Mouse (Mus musculus): ENCODE measurements around the gene Mis18a. TPM values are rescaled to one million over a fixed set of nuclear protein-coding genes. Genes with fewer than 3 reads are reported as not detected.

Mis18a gene
- total and polyA plus RNA-seq, 3 experiments = 2.8 to 3.9 (median 3.7) TPM

DNA sequence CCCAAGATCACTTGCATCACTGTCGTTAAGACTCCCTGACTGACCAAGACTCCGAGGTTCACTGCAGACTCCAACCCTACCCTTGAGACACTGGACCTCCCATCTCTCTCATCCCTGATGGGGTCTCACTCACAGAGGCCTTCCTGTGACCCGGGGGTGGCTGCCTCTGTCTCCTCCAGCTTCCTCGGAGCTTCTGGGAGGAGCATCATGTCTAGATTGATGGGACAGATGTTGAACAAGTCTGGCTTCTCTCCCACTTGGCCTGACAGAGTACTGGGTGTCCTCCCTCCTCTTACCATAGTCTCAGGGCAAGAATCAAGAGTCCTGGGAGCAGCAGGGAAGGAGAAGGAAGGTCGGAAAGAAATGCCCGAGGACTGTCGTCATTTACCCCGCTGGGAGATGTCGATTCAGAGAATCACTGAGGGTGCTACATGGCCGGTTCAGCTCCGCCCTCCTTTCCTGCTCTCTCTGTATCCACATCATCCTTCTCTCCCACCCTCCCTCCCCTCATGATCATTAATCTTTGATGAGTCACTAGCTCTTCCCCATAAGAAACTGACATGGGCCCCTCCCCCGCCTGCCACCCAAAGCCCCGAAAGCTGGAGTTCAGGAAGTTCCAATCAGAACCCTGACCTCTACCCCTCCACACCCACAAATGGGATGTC, 22.9 kb downstream of the Mis18a start:
- DNase-seq = peak; percentile 17

DNA sequence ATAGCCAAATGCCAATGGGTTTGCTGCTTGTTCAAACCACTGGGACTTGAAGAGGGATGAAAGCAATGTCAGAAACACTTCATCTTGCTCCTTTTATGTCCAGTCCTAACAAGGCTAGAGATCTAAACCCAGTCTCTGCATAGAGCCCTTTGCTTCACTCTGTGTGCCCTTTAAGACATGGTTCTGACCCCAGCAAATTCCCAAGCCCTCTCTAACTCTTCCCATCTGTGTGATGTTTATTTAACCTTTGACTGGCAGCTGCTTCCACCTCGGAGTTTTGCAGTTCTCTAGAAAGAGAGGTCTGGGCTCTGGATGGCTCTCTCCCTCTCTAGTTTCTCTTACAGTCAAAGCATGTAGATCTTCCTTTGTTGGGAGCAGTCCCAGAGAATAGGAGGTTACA, 23.6 kb downstream of the Mis18a start:
- no peak for DNase-seq

DNA sequence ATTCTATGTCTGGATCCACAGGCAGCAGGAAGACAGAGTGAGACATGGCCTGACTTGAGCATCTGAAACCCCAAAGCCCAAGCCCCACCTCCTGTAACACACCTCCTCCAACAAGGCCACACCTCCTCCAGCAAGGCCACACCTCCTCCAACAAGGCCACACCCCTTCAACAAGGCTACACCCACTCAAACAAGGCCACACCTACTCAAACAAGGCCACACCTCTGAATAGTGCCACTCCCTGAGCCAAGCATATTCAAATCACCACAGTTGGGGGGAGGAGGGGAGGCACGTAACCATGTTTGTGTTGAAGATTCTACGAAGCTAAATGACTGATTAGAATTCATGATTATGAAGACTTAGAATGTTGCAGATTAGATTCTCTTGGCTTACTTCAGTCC, 25.7 kb downstream of the Mis18a start:
- DNase-seq = no peak

DNA sequence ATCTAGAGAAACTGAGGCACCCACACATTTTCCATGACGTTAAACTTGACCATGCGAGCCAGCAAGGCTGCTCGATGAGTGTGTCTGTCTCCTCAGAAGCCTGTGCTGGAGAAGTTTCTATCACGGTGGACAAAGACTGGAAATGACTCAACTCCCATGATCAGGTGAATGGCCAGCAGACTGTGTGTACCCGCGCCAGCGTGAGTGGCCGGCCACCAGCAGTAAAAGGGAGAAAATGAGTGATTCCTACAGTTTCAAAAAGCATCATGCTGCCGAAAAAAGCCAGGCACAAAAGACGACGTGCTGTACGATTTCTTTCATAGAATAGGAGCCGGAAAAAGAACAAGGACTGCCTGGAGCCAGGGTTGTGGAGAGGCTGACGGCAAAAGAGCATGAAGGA, 27.8 kb downstream of the Mis18a start:
- DNase-seq = no peak

DNA sequence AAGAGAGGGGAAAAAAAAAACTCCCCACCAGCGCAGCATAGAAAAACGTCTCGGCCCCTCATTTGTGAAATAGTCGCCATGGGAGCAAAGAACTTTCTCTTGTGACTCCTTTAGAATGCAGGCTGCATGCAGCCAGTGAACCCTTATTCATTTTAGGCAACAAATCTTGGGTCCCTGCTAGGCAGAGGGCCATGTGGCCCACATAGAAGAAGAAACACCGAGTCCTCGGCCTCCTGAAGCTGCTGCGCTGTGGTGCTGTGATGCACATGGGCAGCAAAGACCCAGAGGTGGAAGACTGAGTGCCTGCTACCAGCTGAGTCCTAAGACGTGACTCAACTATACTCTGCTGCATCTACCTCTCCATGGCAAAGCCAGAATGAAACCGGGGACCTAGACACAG, 30.9 kb downstream of the Mis18a start:
- DNase-seq = no peak

DNA sequence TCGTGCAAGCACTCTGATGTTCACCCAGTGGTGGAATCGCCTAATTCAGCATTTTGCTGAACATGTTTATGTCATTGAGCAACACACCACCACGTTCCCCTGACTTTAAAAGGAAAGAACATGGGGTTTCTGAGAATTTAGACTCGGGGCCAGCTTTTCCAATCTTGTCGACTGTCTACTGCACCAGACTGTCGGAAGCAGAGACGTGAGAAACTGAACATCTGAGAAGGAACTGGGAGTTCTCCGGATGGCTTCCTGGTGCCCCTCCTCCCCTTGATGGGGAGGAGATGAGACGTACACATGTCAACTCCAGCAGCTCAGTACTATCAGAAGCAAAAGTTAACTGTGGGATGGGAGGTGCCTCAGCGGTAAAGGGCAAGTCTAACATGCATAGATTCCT, 32.1 kb downstream of the Mis18a start:
- DNase-seq = no peak

DNA sequence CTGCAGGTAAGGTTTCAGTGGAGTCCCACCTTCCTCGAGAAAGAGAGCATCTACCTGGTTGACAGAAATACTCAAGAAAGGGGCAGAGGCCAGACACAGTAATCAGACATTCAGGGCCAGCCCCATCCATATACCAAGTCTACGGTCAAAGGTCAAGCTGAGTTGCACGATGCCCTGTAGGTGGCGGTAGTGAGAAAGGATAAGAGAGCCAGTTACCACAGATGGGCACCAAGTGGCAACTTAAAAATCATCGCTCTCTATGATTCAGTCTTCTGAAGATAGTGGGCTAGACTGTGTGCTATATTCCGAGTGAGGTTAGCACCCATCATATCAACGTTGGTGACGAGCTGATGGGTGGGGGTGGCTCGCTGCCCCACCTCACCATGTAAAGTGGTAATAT, 32.5 kb downstream of the Mis18a start:
- peak; percentile 39 for DNase-seq

DNA sequence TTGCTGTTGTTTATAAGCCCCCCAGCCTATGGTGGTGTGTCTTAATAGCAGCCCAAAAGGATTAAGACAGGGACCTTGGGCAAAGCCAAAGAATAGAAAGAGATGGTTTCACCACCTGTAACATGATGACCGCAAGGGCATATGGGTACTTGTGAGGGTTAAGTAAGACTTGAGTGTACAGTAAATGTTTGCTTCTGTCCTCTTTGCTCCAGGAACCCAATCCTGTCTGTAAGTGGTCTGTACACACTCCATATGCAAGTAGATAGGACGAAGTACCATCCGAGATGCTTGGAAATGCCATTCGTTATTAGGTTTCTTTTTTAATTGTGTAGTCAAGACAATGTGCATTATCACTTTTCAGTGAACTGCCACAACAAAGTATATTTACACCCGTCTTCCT, 33.6 kb downstream of the Mis18a start:
- no peak for DNase-seq

DNA sequence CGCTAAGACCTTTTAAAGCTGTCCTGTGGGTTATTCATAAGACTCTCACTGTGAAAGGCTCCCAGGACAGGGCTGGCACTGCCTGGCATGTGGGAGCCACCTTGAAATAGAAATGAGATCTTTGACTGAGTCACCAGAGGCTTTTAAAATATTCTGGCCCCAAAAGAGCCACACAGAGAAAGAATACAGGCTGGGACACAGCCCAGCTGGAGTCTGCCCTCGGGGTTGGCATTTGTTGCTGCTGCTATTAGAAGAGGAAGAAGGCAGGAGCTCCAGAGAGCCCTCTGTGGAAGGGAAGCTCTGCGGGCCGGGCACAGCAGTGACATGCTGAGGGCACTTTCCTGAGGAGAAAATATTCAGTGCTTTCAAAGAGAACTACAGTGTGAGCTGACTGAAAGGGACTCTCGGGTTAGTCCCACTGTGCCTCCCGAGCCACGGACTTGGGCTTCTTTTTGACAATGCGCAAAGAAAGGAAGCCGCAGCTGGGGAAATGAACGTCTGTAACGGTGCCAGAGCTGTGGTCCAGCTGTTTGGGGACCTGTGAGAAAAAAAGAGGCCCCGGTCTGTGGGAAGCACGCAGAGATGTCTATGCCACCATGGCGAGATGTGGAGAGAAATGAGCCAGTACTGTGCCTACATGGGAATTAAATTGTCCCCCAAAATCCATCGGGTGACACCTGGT, 34.4 kb downstream of the Mis18a start:
- DNase-seq = peak; percentile 52

DNA sequence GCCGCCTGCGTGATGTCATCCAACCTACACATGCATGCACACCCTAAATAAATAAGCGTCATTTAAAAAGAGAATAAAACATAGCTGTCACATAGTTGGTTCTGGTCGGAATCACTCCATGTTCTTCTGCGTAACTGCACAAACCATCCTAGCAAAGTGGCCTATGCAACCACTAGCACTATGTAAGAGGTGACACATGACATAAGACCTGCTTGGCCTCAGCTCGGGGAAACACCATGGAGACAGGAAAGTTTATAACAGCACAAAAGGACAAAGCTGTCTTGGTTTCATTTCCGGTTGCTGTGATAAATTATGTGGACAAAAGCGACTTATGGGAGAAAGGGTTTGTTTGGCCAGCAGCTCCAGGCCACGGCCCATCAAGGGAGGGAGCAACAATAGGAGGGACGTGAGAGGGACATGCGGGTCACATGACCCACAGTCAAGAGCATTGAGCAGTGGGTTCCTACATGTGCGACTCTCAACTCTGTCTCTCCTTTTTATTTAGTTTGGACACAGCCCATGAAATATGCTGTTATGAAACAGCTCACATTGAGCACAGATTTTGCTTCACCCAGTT, 39.4 kb downstream of the Mis18a start:
- no peak for DNase-seq

DNA sequence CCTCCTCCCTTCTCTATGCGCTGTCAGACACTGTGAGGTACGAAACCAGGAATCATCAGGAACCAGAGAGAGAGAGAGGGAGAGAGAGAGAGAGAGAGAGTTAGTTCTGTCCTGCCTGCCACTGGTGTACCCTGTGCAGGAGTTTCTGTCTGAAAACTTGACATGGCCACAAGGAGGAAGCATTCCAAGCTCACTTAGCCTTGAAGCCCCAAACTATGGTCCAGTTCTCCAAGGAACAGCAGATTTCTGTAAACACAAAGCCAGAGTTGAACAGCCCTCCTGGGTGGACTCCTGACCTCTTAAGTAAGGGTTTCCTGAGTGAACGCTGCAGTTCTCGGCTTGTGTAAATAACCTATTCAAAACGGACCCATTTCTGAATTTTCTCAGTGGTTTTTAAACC, 40.2 kb downstream of the Mis18a start:
- DNase-seq = no peak

DNA sequence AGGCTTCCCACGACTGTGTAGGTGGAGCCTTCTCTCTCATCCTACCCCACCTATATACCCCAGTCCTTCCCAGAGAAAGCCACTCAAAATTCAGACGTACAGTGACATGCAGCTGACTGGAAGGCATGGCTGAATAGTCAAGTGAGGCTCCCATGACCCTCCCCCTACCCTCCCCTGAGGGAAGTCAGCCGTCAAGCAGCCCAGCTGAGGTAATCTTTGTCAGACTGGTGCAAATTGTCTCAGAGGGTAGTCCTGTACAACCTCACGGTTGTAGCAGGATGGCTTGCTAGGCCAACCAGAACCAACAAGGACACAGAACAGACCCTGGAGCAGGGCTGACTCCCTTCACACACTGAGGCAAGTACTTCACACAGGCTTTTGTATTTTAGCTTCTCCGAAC, 43.1 kb downstream of the Mis18a start:
- no peak for DNase-seq

DNA sequence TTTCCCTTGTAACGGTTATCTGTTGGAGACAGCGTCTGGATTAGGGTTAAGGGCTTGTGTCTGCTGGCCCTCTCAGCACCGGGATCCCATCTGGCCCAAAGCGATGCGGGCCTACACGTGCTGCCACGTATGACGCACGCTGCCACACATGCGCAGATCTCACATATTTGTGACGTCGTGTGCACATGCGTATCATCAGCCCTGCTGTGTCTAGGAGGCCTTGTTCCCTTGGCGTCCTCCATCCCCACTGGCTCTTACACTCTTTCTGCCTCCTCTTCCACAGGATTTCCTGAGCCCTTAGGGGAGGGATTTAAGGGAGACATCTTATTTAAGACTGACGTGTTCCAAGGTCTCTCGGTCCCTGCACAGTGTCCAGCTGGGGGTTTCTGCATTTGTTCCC, 47.2 kb downstream of the Mis18a start:
- no peak for DNase-seq

DNA sequence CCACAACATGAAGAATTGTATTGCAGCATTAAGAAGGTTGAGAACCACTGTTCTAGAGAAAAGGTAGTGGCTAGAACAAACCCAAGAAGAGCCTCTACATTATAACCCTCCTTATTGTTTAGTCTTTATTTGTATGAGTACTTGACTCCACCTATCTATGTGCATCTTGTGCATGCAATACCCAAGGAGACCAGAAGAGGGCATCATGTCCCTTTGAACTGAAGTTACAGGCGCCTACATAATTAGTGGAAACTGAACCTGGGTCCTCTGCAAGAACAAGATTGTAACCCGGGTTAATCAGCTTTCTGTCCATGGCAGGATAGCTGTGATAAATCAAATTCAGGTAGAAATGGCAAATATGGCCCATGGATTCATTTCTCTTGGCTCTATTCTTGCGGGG, 48.4 kb downstream of the Mis18a start:
- no peak for DNase-seq

DNA sequence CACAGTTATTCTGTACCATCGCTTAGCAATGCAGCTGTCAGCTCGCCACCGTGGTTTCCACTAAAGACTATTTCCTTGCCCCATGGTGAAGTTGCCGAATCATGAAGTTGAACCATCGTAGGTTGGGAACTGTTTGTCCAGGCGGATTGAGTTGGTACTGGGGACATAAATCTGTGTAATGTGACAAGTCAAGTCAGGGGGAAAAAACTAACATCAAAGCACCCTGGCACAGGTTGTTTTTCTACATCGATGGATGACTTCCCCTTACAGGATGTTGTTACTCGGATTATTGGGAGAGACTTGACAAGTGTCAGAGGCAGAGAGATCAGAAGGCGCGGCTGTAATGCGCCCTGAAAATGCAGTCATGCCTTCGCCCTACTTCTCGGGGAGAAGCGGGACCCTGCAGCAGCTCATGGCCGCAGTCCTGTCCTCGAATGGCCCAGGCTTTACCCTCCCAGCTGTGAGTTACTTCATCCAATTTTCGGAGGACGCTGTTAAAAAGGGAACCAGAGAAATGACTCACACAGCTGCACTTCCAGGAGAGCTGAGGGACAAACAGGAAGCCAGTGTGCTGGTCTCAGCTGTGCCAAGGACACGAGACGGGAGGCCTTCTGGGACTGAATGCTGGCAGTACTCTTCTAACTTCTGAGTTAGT, 50.2 kb downstream of the Mis18a start:
- DNase-seq = peak; percentile 79

DNA sequence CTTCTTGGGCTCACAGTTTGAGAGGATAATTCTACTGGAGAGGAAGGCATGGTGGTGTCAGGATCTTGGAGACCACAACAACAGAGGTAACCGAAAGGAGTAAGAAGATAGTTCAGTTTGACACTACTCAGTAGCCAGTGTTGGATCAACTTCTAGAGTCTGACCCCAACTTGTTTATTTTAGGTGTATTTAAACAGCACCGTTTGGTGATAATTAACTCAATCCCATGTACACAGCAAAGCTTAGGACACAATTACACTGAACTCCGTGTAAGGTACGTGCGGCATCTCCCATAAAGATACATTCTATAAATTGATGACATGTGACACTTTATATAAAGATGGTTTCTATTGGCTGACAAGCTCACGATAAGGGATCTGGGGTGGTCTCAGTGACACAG, 52.6 kb downstream of the Mis18a start:
- DNase-seq = no peak

DNA sequence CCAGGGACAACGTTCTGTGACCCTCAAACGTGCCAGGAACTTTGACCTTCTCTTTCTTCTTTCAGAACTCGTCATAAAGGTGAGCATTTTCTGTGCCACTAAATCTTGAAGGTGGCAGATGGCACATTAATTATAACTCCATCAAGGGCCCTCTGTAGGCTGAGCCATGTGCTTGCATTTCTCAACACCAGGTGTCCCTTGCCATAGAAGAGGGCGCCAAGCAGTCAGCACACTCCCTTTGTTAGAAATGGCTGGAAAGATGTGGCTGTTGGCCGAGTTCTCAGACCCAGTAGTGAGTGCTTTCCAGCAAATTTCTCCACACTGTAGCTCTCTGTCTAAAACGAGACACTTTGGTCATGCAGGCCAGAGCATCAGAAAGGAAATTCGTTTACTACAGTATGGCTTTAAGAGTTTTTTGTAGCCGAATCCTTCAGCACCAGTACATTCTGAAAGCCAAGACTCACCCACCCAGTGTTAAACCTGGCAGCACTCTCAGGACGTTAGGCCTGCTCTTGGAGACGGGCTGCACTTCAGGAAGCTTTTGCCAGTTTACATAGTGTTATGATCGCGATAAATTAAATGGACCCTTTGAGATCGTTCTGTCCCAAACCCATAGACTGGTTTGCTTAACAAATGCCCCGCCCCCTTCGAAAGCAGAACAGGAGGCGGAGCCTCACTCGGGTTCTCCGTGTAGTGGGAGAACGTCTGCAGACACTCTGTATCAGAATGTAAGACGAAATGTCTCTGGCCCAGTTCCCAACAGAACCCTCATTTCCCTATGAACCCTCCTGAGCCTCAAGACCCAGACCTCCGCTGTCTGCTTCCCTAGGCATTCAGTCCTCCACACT, 53.5 kb downstream of the Mis18a start:
- peak; percentile 47 for DNase-seq

Other genes starting within 250 kb of the Mis18a start
- 1,000 to 10,000 TPM in 1 of 2 experiments, 100 to 1,000 TPM in 1; 258 to 1,165 TPM for gene Mrap, start 10.8 kb upstream of the Mis18a start, total RNA-seq (2021)
- gene Mrap, start 10.8 kb upstream of the Mis18a start, polyA plus RNA-seq (2012; rRNA removed) = 893 and 899 TPM in 2 replicates
- gene Urb1, start 83.0 kb upstream of the Mis18a start, total RNA-seq (2021) = 10 to 100 TPM; 10.3 to 17.3 TPM
- 4.5 and 4.6 TPM in 2 replicates for gene Urb1, start 83.0 kb upstream of the Mis18a start, polyA plus RNA-seq (2012; rRNA removed)
- 1 to 10 TPM; 4.4 to 4.8 TPM for gene Eva1c, start 99.3 kb upstream of the Mis18a start, total RNA-seq (2021)
- 7.6 and 8.9 TPM in 2 replicates for gene Eva1c, start 99.3 kb upstream of the Mis18a start, polyA plus RNA-seq (2012; rRNA removed)
- 10 to 100 TPM; 28.8 to 34.2 TPM for gene Cfap298, start 207.7 kb upstream of the Mis18a start, total RNA-seq (2021)
- 70.4 and 77.5 TPM in 2 replicates for gene Cfap298, start 207.7 kb upstream of the Mis18a start, polyA plus RNA-seq (2012; rRNA removed)

Measured in adrenal gland, adult 2 months (tissue).